Mouse (Mus musculus): Measurements from ENCODE around the gene Mlf1. TPM values are rescaled to one million over a fixed set of nuclear protein-coding genes. Genes with fewer than 3 reads are reported as not detected.

Gene Mlf1
- polyA plus RNA-seq, 1 experiment from 2014 or later, result 23.3 TPM

- WGBS, result 83% methylated on average over 5 of the region's 5 CpGs
- peaks cover 19% of the 10 kb centered on the region for H3K27me3 ChIP-seq (ENCODE audit: low read depth, poor library complexity, severe bottlenecking)
These were observed 4.4 kb upstream of the Mlf1 start for GRCm38 (mm10) chr3:67369407-67370079.

GRCm38 (mm10) chr3:67372194-67372593 lies 1.7 kb upstream of the Mlf1 start:
- peaks cover 8% of the 10 kb centered on the region; the same call in 1 of the 2 replicates for H3K4me1 ChIP-seq
- no peaks in the 10 kb centered on the region for H3K9me3 ChIP-seq (replicated peaks)
- H3K27me3 ChIP-seq (ENCODE audit: low read depth, poor library complexity, severe bottlenecking), result peaks cover 29% of the 10 kb centered on the region
- no peak for DNase-seq (ENCODE audit: low spot score)
- WGBS, result 77% methylated on average over 4 of the region's 4 CpGs
- no peaks in the 10 kb centered on the region for H3K36me3 ChIP-seq
- H3K4me3 ChIP-seq, result no peak overlapping the region
- H3K27ac ChIP-seq, result no peak overlapping the region

More at GRCm38 (mm10) chr3:67369407-67370079, 4.4 kb upstream of the Mlf1 start:
- Histone ChIP-seq H3K4me1 (peaks cover 6% of the 10 kb centered on the region; the same call in 1 of the 2 replicates), H3K27ac (no peak overlapping the region), H3K4me3 (no peak overlapping the region), H3K9me3 (replicated peaks) (no peaks in the 10 kb centered on the region), H3K36me3 (no peaks in the 10 kb centered on the region)
- DNase-seq (ENCODE audit: low spot score), result no peak

- DNase-seq (ENCODE audit: low spot score), result no peak
- Histone ChIP-seq H3K4me3 (no peak overlapping the region), H3K27ac (no peak overlapping the region), H3K9me3 (replicated peaks) (no peaks in the 10 kb centered on the region), H3K27me3 (ENCODE audit: low read depth, poor library complexity, severe bottlenecking) (peaks cover 29% of the 10 kb centered on the region), H3K4me1 (peaks cover 8% of the 10 kb centered on the region; the same call in 1 of the 2 replicates), H3K36me3 (no peaks in the 10 kb centered on the region)
- WGBS, result 64% methylated on average over 5 of the region's 5 CpGs
These were observed 1.1 kb upstream of the Mlf1 start for GRCm38 (mm10) chr3:67372781-67373180.

- WGBS, result 44% methylated on average over 7 of the region's 7 CpGs
- Histone ChIP-seq H3K9me3 (replicated peaks) (no peaks in the 10 kb centered on the region), H3K27me3 (ENCODE audit: low read depth, poor library complexity, severe bottlenecking) (peaks cover 29% of the 10 kb centered on the region), H3K36me3 (no peaks in the 10 kb centered on the region), H3K4me1 (peaks cover 8% of the 10 kb centered on the region; the same call in 1 of the 2 replicates), H3K27ac (peak overlapping the region; percentile 82), H3K4me3 (peak overlapping the region; percentile 65)
- no peak for DNase-seq (ENCODE audit: low spot score)
These were observed 472 bp downstream of the Mlf1 start for GRCm38 (mm10) chr3:67374360-67374778.

- peaks cover 29% of the 10 kb centered on the region for H3K27me3 ChIP-seq (ENCODE audit: low read depth, poor library complexity, severe bottlenecking)
- H3K4me1 ChIP-seq, result peaks cover 8% of the 10 kb centered on the region; the same call in 1 of the 2 replicates
- no peak for DNase-seq (ENCODE audit: low spot score)
- WGBS, result 60% methylated on average over 3 of the region's 3 CpGs
- no peaks in the 10 kb centered on the region for H3K36me3 ChIP-seq
- H3K9me3 ChIP-seq (replicated peaks), result no peaks in the 10 kb centered on the region
- peak within 1 kb of the TSS; percentile 82 for H3K27ac ChIP-seq
- H3K4me3 ChIP-seq, result peak within 1 kb of the TSS; percentile 65
These were observed 1.2 kb downstream of the Mlf1 start, which contains the start of gene Gm17402 for GRCm38 (mm10) chr3:67375063-67375462. Gene Gm17402 (minus strand): TSS chr3:67375163.

- peaks cover 16% of the 10 kb centered on the region for H3K27me3 ChIP-seq (ENCODE audit: low read depth, poor library complexity, severe bottlenecking)
- DNase-seq (ENCODE audit: low spot score), result no peak
- no peak overlapping the region for H3K4me3 ChIP-seq
- H3K4me1 ChIP-seq, result peaks cover 8% of the 10 kb centered on the region; the same call in 1 of the 2 replicates
- H3K9me3 ChIP-seq (replicated peaks), result no peaks in the 10 kb centered on the region
- no peak overlapping the region for H3K27ac ChIP-seq
- no peaks in the 10 kb centered on the region for H3K36me3 ChIP-seq
These were observed 4.3 kb downstream of the Mlf1 start for GRCm38 (mm10) chr3:67378215-67378614.

GRCm38 (mm10) chr3:67429338-67429998 lies 55.6 kb downstream of the Mlf1 start:
- H3K27me3 ChIP-seq (ENCODE audit: low read depth, poor library complexity, severe bottlenecking), result no peaks in the 10 kb centered on the region
- H3K27ac ChIP-seq, result no peak overlapping the region
- no peak for DNase-seq (ENCODE audit: low spot score)
- peak overlapping the region; percentile 90 for H3K4me3 ChIP-seq
- peaks cover 9% of the 10 kb centered on the region for H3K4me1 ChIP-seq
- WGBS, result 37% methylated on average over 8 of the region's 8 CpGs
- peaks cover 8% of the 10 kb centered on the region; the same call in 1 of the 2 replicates for H3K9me3 ChIP-seq (replicated peaks)
- peaks cover 29% of the 10 kb centered on the region for H3K36me3 ChIP-seq

GRCm38 (mm10) chr3:67429999-67430380 lies 56.1 kb downstream of the Mlf1 start, which contains the start of gene Gfm1:
Gene Gfm1 (plus strand): TSS chr3:67430096.
- DNase-seq (ENCODE audit: low spot score), result peak; percentile 91
- Histone ChIP-seq H3K9me3 (replicated peaks) (peaks cover 8% of the 10 kb centered on the region; the same call in 1 of the 2 replicates), H3K27me3 (ENCODE audit: low read depth, poor library complexity, severe bottlenecking) (no peaks in the 10 kb centered on the region), H3K36me3 (peaks cover 34% of the 10 kb centered on the region), H3K4me1 (peaks cover 9% of the 10 kb centered on the region), H3K4me3 (peak within 1 kb of the TSS; percentile 90), H3K27ac (peak within 1 kb of the TSS; percentile 87)
- WGBS, result 1% methylated on average over 24 of the region's 24 CpGs

GRCm38 (mm10) chr3:67434011-67434410 lies 60.1 kb downstream of the Mlf1 start:
- Histone ChIP-seq H3K4me1 (peaks cover 9% of the 10 kb centered on the region), H3K4me3 (no peak overlapping the region), H3K36me3 (peaks cover 73% of the 10 kb centered on the region), H3K27me3 (ENCODE audit: low read depth, poor library complexity, severe bottlenecking) (no peaks in the 10 kb centered on the region), H3K9me3 (replicated peaks) (no peaks in the 10 kb centered on the region), H3K27ac (no peak overlapping the region)
- WGBS, result 92% methylated on average over 6 of the region's 6 CpGs
- DNase-seq (ENCODE audit: low spot score), result no peak

GRCm38 (mm10) chr3:67447143-67447542 lies 73.2 kb downstream of the Mlf1 start:
- no peaks in the 10 kb centered on the region for H3K9me3 ChIP-seq (replicated peaks)
- H3K27me3 ChIP-seq (ENCODE audit: low read depth, poor library complexity, severe bottlenecking), result no peaks in the 10 kb centered on the region
- DNase-seq (ENCODE audit: low spot score), result no peak
- H3K27ac ChIP-seq, result no peak overlapping the region
- H3K4me1 ChIP-seq, result no peaks in the 10 kb centered on the region
- no peak overlapping the region for H3K4me3 ChIP-seq
- 95% methylated on average over 2 of the region's 2 CpGs for WGBS
- H3K36me3 ChIP-seq, result peaks cover 91% of the 10 kb centered on the region

Other genes starting within 250 kb of the Mlf1 start
- not detected in 2 replicates for gene Gm17402, start 1.1 kb downstream of the Mlf1 start, polyA plus RNA-seq (2016; fragmentation: Nextera tagmentation; extraction: Ambion mirVana)
- 61.9 and 63.4 TPM in 2 replicates for gene Gfm1, start 56.0 kb downstream of the Mlf1 start, polyA plus RNA-seq (2016; fragmentation: Nextera tagmentation; extraction: Ambion mirVana)
- 70.5 and 97.8 TPM in 2 replicates for gene Lxn, start 89.8 kb downstream of the Mlf1 start, polyA plus RNA-seq (2016; fragmentation: Nextera tagmentation; extraction: Ambion mirVana)
- gene Rarres1, start 141.4 kb downstream of the Mlf1 start, polyA plus RNA-seq (2016; fragmentation: Nextera tagmentation; extraction: Ambion mirVana), result 0.95 and 5.5 TPM in 2 replicates
- gene Mfsd1, start 208.6 kb downstream of the Mlf1 start, polyA plus RNA-seq (2016; fragmentation: Nextera tagmentation; extraction: Ambion mirVana), result 59.7 and 61.5 TPM in 2 replicates

Measured in limb, embryonic 10.5 days (tissue).